Mouse (Mus musculus): Measurements from ENCODE around the gene Rps7. TPM values are rescaled to one million over a fixed set of nuclear protein-coding genes. Genes with fewer than 3 reads are reported as not detected.

Gene Rps7
- total RNA-seq (2023): 100 to 1,000 TPM; 286 to 303 TPM

GRCm38 (mm10) chr12:28635535-28636476 lies at the start of gene Rps7:
Gene Rps7, minus strand, starts transcription at chr12:28635953.

DNA sequence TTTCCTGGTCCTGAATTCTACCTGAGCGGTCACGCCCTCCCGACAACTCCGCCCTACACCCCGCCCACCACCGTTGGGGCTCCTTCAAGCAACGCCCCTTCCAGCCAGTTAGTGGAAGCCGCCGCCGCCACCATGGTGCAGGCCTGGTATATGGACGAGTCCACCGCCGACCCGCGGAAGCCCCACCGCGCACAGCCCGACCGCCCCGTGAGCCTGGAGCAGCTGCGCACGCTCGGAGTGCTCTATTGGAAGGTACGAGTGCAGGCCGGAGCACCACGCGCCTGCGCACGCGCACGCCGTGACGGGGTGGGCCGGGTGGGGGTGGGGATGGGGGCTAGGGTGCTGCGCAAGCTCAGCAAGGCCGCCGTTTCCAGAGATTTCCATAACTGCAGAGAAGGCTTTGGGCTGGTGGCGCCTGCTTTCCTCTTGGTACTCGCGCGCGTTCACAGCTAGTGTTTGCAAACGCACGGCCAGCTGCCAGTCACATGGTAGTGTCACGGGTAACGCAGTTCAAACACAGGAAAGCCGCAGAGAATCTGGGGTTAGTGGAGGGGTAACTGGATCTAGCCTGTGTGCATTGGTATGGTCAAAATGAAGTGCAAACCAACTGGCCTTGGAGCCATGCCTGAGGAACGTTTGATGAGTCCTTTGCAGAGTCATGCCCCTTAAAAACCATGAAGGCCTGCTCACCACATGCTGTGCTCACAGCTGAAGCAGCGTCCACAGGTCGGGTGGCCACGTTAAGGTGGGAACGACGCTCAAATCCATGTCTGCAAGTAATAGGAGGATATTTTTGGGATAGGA lies 39.6 kb upstream of the Rps7 start, which contains the start of gene Adi1:
Gene Adi1, plus strand, starts transcription at position 111 of the 804 bp plus-strand sequence.

GRCm38 (mm10) chr12:28649141-28650110 lies 13.7 kb upstream of the Rps7 start, which contains the start of gene Rnaseh1:
Gene Rnaseh1, plus strand, starts transcription at chr12:28649602.

DNA sequence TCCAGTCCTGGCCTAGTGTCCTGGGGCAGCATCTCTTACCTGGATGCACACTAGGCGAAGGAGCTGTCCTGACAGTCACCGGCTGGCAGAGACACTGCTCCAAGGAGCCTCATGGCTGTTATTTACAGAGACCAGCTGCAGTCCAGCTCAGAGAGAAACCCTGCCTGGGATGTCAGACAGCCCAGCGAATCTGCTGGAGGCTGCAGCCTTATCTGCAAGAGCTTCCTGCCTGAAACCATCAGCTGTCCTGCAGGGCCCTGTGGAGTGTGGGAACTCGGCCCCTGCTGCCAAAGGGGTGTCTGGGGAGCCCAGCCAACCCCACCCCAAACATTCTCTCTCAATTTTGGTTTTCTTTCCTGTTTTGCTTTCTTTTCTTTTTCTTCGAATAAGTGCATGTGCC lies 12.6 kb downstream of the Rps7 start, which contains the start of gene Colec11:
Gene Colec11, minus strand, starts transcription at position 183 of the 400 bp plus-strand sequence.

DNA sequence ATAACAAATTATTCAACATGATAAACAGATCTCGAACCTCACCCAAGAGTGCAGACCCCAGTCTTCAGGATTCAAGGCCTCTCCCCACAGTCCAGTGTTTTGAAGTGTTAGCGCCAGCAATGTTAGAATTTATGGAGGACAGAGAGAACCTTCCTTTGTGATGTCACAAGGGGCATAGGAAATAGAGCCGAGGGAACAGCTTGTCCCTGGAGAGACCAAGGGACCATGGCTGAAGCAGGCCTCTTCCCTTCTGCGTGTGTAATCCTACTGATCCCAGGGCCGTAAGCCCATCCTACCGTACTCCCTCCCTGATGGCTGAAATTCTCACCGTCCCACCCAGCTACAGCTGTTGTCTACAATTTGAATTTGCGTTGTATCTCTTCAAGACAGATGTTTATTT lies 53.3 kb downstream of the Rps7 start, which contains the start of gene Allc:
Gene Allc, minus strand, starts transcription at position 101 of the 400 bp plus-strand sequence.

Other genes with a start within 250 kb of the Rps7 start
- under 1 TPM; 0.53 to 0.82 TPM for gene Dcdc2c, start 83.6 kb downstream of the Rps7 start, total RNA-seq (2023)
- not detected for gene Allc, start 53.4 kb downstream of the Rps7 start, total RNA-seq (2023)
- gene Colec11, start 12.6 kb downstream of the Rps7 start, total RNA-seq (2023): not detected
- gene Rnaseh1, start 13.6 kb upstream of the Rps7 start, total RNA-seq (2023): 10 to 100 TPM; 10.5 to 11.0 TPM
- gene Adi1, start 39.3 kb upstream of the Rps7 start, total RNA-seq (2023): 10 to 100 TPM in 1 of 2 experiments, 1 to 10 TPM in 1; 9.3 to 11.4 TPM
- 10 to 100 TPM; 22.7 to 24.1 TPM for gene Trappc12, start 114.5 kb upstream of the Rps7 start, total RNA-seq (2023)
- gene Eipr1, start 115.8 kb upstream of the Rps7 start, total RNA-seq (2023): 10 to 100 TPM; 17.3 to 18.9 TPM